Mouse (Mus musculus) liver, adult 2 months (tissue): ENCODE measurements at regions not wholly inside any gene's neighbourhood (a gene's known extent, or its start where the extent isn't known, plus 50 kb on each side); places are given as distances from the start of the nearest gene placed in this dataset.

Experiments used
- CTCF ChIP-seq: fragments of 200-500 bp; IDR thresholded peaks from 2 replicates; pipeline ENCODE4 v1.5.1; 2011; ENCODE audit warnings: low read depth, low read length, control low read depth
- POLR2A ChIP-seq: fragments of 200-500 bp; IDR thresholded peaks from 2 replicates; pipeline ENCODE4 v1.6.1; 2011; ENCODE audit warnings: low read length, control low read depth; ENCODE audit not compliant: insufficient read depth; ENCODE audit errors: extremely low read depth

DNA sequence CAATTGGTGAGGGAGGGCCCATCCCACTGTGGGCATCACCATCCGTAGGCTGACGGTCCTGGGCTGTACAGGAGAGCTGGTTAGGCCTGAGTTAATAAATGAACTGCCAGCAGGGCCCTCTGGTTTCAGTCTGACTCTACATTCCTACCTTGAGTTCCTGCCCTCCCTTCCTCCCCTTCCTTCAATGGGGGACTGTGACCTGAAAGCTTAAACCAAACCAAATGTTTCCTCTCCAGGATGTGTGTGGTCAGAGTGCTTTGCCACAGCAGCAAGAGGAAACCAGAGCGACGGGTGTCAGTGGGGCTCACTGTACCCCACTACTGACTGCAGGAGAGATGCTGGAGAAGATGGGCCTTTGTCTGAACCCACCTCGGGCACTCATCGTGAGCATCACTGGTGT lies 147.7 kb upstream of the Azi2 start:
- no peak for TF ChIP-seq POLR2A
- TF ChIP-seq CTCF: no peak
